Mouse (Mus musculus) cerebellum, postnatal 36 days (tissue): ENCODE measurements around the gene Mybl2.
"Not testable (repeated sequence)": the region's sequence is repeated elsewhere in the genome, so short reads cannot be mapped to it uniquely, and the experiment has no call there.

Source experiments
- DNase-seq, 2 experiments: peaks; one replicate each; pipeline ENCODE4 v3.0.0; 2021 to 2022; ENCODE audit warnings: mixed read lengths in 2 of 2

The Mybl2 gene

GRCm38 (mm10) chr2:163054335-163054840, at the start of gene Mybl2:
Gene Mybl2 (plus strand): TSS chr2:163054687.
- peak; percentile 48 to 70 for DNase-seq

GRCm38 (mm10) chr2:163007299-163007698, 47.2 kb upstream of the Mybl2 start:
- no peak for DNase-seq

GRCm38 (mm10) chr2:163016916-163017743, 37.4 kb upstream of the Mybl2 start, which contains the start of gene Ift52:
Gene Ift52 (plus strand): TSS chr2:163017354.
- peak; percentile 93 to 96 for DNase-seq

- no peak for DNase-seq
Measured at GRCm38 (mm10) chr2:163031289-163031688, 23.2 kb upstream of the Mybl2 start.

- no peak for DNase-seq
Measured at GRCm38 (mm10) chr2:163031757-163032156, 22.7 kb upstream of the Mybl2 start.

- no peak for DNase-seq
Measured at GRCm38 (mm10) chr2:163032622-163033021, 21.9 kb upstream of the Mybl2 start.

- DNase-seq, result no peak
Measured at GRCm38 (mm10) chr2:163039940-163040339, 14.5 kb upstream of the Mybl2 start.

- peak; percentile 51 to 52 for DNase-seq
Measured at GRCm38 (mm10) chr2:163048125-163048524, 6.4 kb upstream of the Mybl2 start.

GRCm38 (mm10) chr2:163049116-163049515, 5.4 kb upstream of the Mybl2 start:
- no peak for DNase-seq

- DNase-seq, result no peak
Measured at GRCm38 (mm10) chr2:163051691-163052090, 2.8 kb upstream of the Mybl2 start.

GRCm38 (mm10) chr2:163052101-163052500, 2.4 kb upstream of the Mybl2 start:
- no peak for DNase-seq

- no peak for DNase-seq
Measured at GRCm38 (mm10) chr2:163052826-163053225, 1.7 kb upstream of the Mybl2 start.

GRCm38 (mm10) chr2:163054891-163055494, 506 bp downstream of the Mybl2 start:
- no peak for DNase-seq

GRCm38 (mm10) chr2:163055715-163056114, 1.2 kb downstream of the Mybl2 start:
- DNase-seq, result no peak

- DNase-seq, result no peak
Measured at GRCm38 (mm10) chr2:163056584-163056983, 2.1 kb downstream of the Mybl2 start.

- not testable (repeated sequence) for DNase-seq
Measured at GRCm38 (mm10) chr2:163058981-163059380, 4.5 kb downstream of the Mybl2 start.

GRCm38 (mm10) chr2:163060630-163061029, 6.1 kb downstream of the Mybl2 start:
- DNase-seq, result no peak

GRCm38 (mm10) chr2:163061203-163062118, 7.0 kb downstream of the Mybl2 start:
- DNase-seq, result no peak

- no peak for DNase-seq
Measured at GRCm38 (mm10) chr2:163062119-163062508, 7.6 kb downstream of the Mybl2 start.

GRCm38 (mm10) chr2:163066326-163066725, 11.8 kb downstream of the Mybl2 start:
- DNase-seq, result no peak

- DNase-seq, result no peak
Measured at GRCm38 (mm10) chr2:163067233-163067632, 12.7 kb downstream of the Mybl2 start.

- no peak for DNase-seq
Measured at GRCm38 (mm10) chr2:163070213-163070612, 15.7 kb downstream of the Mybl2 start.

- DNase-seq, result no peak
Measured at GRCm38 (mm10) chr2:163071590-163071989, 17.1 kb downstream of the Mybl2 start.
